Mouse (Mus musculus) embryonic facial prominence, embryonic 14.5 days (tissue): ENCODE data around the gene Efcab5. TPM values are rescaled to one million over a fixed set of nuclear protein-coding genes. Genes with fewer than 3 reads are reported as not detected.
"Not testable (repeated sequence)": the region's sequence is repeated elsewhere in the genome, so short reads cannot be mapped to it uniquely, and the experiment has no call there.

Experiments used
- ATAC-seq: fragments of 200-750 bp; cut with Nextera tagmentation; 2 replicates; pipeline ENCODE4 v1.8.0; 2017; ENCODE audit warnings: low read depth, moderate number of reproducible peaks, moderate TSS enrichment
- DNase-seq: peaks from one replicate; pipeline ENCODE4 v3.0.0-alpha.2; 2015; ENCODE audit warnings: low spot score
- H3K27ac ChIP-seq: fragments of 300-500 bp; sonication (generic); replicated peaks from 2 replicates; pipeline ENCODE4 v1.5.1; 2014; ENCODE audit warnings: low read depth, mild to moderate bottlenecking, low read length, moderate library complexity
- H3K27me3 ChIP-seq: fragments of 300-500 bp; sonication (generic); replicated peaks from 2 replicates; pipeline ENCODE4 v1.6.1; 2014; ENCODE audit warnings: low read length; ENCODE audit not compliant: control insufficient read depth, insufficient read depth
- H3K36me3 ChIP-seq: fragments of 300-500 bp; sonication (generic); 2 replicates; pipeline ENCODE4 v1.6.1; 2014; ENCODE audit warnings: low read length, mixed read lengths; ENCODE audit not compliant: control insufficient read depth, insufficient read depth
- H3K4me1 ChIP-seq: fragments of 300-500 bp; sonication (generic); 2 replicates; pipeline ENCODE4 v1.6.1; 2014; ENCODE audit warnings: antibody characterized with exemption, low read length; ENCODE audit not compliant: control insufficient read depth, insufficient read depth
- H3K4me2 ChIP-seq: fragments of 300-500 bp; sonication (generic); 2 replicates; pipeline ENCODE4 v1.6.1; 2014; ENCODE audit warnings: low read depth, mild to moderate bottlenecking, low read length, moderate library complexity, mixed read lengths
- H3K4me3 ChIP-seq: fragments of 300-500 bp; sonication (generic); 2 replicates; pipeline ENCODE4 v1.5.1; 2014; ENCODE audit warnings: low read depth, mild to moderate bottlenecking, low read length
- H3K9ac ChIP-seq: fragments of 300-500 bp; sonication (generic); 2 replicates; pipeline ENCODE4 v1.6.1; 2014; ENCODE audit warnings: low read depth, mild to moderate bottlenecking, low read length, moderate library complexity, mixed read lengths
- H3K9me3 ChIP-seq: fragments of 300-500 bp; sonication (generic); 2 replicates; pipeline ENCODE4 v1.6.1; 2016; ENCODE audit warnings: low read length; ENCODE audit not compliant: control insufficient read depth
- WGBS: fragments of 180-500 bp; shearing (Covaris S2); extraction: QIAGEN DNeasy Blood & Tissue Kit; methylation state at CpG from one replicate; pipeline ENCODE4 v1.1.7; 2014; 5-methylcytosine and 5-hydroxymethylcytosine counted together
- polyA plus RNA-seq: library from polyadenylated mRNA; unstranded; fragments of >200 nt; fragmentation: Nextera tagmentation; extraction: Ambion mirVana; gene quantifications from 2 replicates; pipeline ENCODE4 v1.2.1, GENCODE M21; 2014

Gene Efcab5
- polyA plus RNA-seq, 1 experiment from 2014 or later: 0.50 TPM

GRCm38 (mm10) chr11:77133450-77133849, 55.3 kb downstream of the Efcab5 start:
- Histone ChIP-seq H3K4me3 (no peak overlapping the region), H3K4me1 (no peaks in the 10 kb centered on the region), H3K4me2 (no peak overlapping the region), H3K9me3 (no peaks in the 10 kb centered on the region), H3K27ac (no peak overlapping the region), H3K36me3 (no peaks in the 10 kb centered on the region), H3K27me3 (no peaks in the 10 kb centered on the region), H3K9ac (no peak overlapping the region)
- WGBS: 94% methylated on average over 4 of the region's 4 CpGs
- DNase-seq: no peak
- ATAC-seq: no peak

DNA sequence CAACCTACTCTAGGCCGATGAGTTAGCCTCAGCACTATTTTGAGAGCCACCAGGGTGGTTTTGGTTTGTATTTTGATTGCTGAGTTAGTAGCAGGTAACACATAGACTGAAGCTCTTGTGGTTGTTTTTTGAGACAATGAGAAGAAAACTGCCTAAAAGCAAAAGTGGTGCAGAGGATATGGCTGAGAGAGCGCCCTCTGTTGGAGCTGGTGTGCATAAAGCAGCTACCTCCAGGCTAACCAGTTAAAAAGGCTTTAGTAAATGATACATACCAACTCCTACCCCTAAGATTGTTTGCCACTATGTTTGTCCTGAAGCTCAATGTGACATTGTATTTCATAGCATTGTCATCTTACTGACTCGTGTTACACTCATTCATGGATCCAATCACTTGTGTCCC, 56.2 kb downstream of the Efcab5 start:
- H3K4me3 ChIP-seq: no peak overlapping the region
- no peak for ATAC-seq
- no peaks in the 10 kb centered on the region for H3K4me1 ChIP-seq
- H3K27ac ChIP-seq: no peak overlapping the region
- 51% methylated on average over 3 of the region's 3 CpGs for WGBS
- no peaks in the 10 kb centered on the region for H3K36me3 ChIP-seq
- H3K4me2 ChIP-seq: no peak overlapping the region
- no peak for DNase-seq
- no peak overlapping the region for H3K9ac ChIP-seq
- H3K27me3 ChIP-seq: no peaks in the 10 kb centered on the region
- H3K9me3 ChIP-seq: no peaks in the 10 kb centered on the region

DNA sequence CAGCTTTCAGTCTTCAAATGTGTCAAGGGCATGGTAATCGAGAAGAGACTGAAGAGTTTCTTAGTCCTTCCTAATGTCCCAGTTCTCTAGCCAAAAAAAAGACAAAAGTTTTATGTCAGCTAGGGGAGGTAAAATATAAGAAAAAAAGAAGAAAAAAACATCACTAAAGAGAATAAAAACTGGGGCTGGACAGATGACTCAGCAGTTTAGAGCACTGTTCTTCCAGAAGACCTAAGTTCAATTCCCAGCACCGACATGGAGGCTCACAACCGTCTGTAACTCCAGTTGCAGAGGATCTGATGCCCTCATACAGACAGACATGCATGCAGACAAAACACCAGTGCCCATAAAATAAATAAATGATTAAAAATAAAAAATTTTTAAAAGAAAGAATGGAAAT, 60.2 kb downstream of the Efcab5 start:
- H3K4me1 ChIP-seq: no peaks in the 10 kb centered on the region
- H3K4me3 ChIP-seq: no peak overlapping the region
- no peak for DNase-seq
- no peak overlapping the region for H3K27ac ChIP-seq
- no peaks in the 10 kb centered on the region for H3K9me3 ChIP-seq
- H3K9ac ChIP-seq: no peak overlapping the region
- 83% methylated on average over 3 of the region's 3 CpGs for WGBS
- no peak overlapping the region for H3K4me2 ChIP-seq
- no peak for ATAC-seq
- no peaks in the 10 kb centered on the region for H3K27me3 ChIP-seq
- H3K36me3 ChIP-seq: no peaks in the 10 kb centered on the region

DNA sequence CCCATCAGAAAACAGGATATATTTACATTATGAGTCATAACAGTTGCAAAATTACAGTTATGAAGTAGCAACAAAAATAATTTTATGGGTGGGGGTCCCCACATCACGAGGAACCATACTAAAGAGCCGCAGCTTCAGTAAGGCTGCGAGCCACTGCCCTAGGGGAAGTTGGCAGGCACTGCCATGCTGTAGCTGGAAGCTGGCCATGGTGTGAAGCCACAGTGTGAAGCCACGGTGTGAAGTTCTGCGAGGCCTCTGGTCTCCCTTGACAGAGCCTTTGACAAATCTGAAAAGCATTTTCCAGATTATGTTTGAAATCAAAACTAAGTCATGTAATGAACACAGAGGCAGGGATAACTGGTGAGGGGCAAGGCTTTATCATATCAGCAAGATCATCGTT, 77.6 kb downstream of the Efcab5 start:
- no peaks in the 10 kb centered on the region for H3K27me3 ChIP-seq
- no peak overlapping the region for H3K4me3 ChIP-seq
- H3K36me3 ChIP-seq: no peaks in the 10 kb centered on the region
- no peak for DNase-seq
- ATAC-seq: no peak
- H3K27ac ChIP-seq: no peak overlapping the region
- WGBS: 80% methylated on average over 6 of the region's 6 CpGs
- no peak overlapping the region for H3K4me2 ChIP-seq
- H3K9me3 ChIP-seq: no peaks in the 10 kb centered on the region
- H3K9ac ChIP-seq: no peak overlapping the region
- H3K4me1 ChIP-seq: no peaks in the 10 kb centered on the region

DNA sequence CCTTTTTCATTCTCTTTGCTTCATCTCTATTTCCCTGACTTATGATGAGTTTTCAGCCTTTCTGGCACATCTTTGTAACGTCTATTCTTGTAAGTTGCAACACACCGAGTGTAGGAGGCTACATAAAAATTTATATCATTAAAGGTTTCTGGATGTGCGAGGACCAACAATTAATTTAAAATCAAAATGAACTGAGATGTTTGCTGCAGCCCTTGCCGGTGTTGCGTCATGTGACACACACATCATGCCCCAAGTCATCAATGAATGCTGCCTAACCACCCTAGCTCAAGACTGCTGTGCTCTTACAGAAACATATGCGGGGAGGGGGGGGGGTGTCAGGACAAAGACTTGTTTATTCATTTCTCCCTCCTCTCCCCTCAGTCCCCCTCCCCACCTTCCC, 80.3 kb downstream of the Efcab5 start:
- DNase-seq: no peak
- Histone ChIP-seq H3K9me3 (no peaks in the 10 kb centered on the region), H3K27me3 (no peaks in the 10 kb centered on the region), H3K27ac (no peak overlapping the region), H3K36me3 (no peaks in the 10 kb centered on the region), H3K4me2 (no peak overlapping the region), H3K9ac (no peak overlapping the region), H3K4me3 (no peak overlapping the region), H3K4me1 (no peaks in the 10 kb centered on the region)
- WGBS: 81% methylated on average over 6 of the region's 6 CpGs
- ATAC-seq: no peak

DNA sequence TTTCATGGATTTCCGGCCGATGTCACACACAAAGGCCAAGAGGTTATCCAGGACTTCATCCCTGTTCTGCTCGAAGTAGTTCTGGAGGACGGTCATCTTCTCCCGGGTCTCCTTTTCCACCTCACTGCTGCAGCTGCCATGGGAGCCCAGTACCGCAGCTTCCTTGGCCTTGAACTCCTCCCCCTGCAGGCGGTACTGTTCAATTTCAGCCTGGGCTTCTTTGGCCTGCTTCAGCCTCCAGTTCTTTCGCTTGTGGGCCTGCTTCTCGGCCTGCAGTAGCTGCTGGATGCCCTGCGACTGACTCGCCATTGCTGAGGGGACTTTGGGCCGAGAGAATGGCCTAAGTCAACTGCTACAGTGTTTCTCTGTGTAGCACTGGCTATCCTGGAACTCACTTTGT, 80.9 kb downstream of the Efcab5 start:
- DNase-seq, ATAC-seq, H3K9ac ChIP-seq, H3K4me1 ChIP-seq, H3K9me3 ChIP-seq, H3K4me3 ChIP-seq, H3K27ac ChIP-seq, H3K4me2 ChIP-seq, H3K36me3 ChIP-seq, H3K27me3 ChIP-seq: not testable (repeated sequence)
- WGBS: 77% methylated on average over 12 of the region's 12 CpGs

GRCm38 (mm10) chr11:77106961-77107360, 81.8 kb downstream of the Efcab5 start:
- DNase-seq (no peak), ATAC-seq (no peak)
- no peaks in the 10 kb centered on the region for H3K4me1 ChIP-seq
- no peaks in the 10 kb centered on the region for H3K9me3 ChIP-seq
- no peak overlapping the region for H3K4me2 ChIP-seq
- no peak overlapping the region for H3K4me3 ChIP-seq
- no peak overlapping the region for H3K27ac ChIP-seq
- 91% methylated on average over 6 of the region's 6 CpGs for WGBS
- H3K9ac ChIP-seq: no peak overlapping the region
- H3K36me3 ChIP-seq: no peaks in the 10 kb centered on the region
- no peaks in the 10 kb centered on the region for H3K27me3 ChIP-seq

GRCm38 (mm10) chr11:77100137-77100937, 88.4 kb downstream of the Efcab5 start:
- Histone ChIP-seq H3K4me1 (no peaks in the 10 kb centered on the region), H3K27me3 (no peaks in the 10 kb centered on the region), H3K27ac (no peak overlapping the region), H3K36me3 (no peaks in the 10 kb centered on the region), H3K4me2 (no peak overlapping the region), H3K9ac (no peak overlapping the region), H3K4me3 (no peak overlapping the region), H3K9me3 (no peaks in the 10 kb centered on the region)
- 14% methylated on average over 10 of the region's 10 CpGs for WGBS
- no peak for ATAC-seq
- DNase-seq: peak; percentile 42

DNA sequence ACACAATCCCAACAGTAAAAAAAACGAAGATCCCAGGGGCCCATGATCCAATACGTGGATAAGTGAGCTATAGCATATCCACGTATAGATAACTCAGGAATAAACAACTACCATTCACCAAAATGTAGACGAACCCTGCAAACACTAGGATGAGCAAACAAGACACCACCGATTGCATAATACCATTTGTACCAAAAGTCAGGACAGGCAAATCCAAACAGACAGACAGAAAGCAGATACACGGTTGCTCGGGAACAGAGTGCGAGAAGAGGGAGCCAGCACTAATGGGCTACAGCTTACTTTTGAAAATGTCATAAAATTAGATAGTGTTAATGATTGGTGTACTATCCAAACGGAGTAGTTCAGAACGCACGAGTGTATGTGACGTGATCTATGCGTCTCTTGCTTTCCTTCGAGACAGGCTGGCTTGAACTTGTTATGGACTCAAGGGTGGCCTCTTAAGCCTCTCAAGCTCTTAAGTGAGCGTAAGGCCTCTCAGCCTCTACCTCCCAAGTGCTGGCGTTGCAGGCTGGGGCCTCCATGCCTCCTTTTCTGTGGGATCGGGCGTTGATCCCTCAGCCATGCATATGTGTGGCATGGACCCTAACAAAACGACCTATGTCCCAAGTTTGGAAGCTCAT, 90.3 kb downstream of the Efcab5 start:
- DNase-seq (no peak), ATAC-seq (no peak)
- H3K4me2 ChIP-seq: no peak overlapping the region
- no peaks in the 10 kb centered on the region for H3K27me3 ChIP-seq
- H3K4me1 ChIP-seq: no peaks in the 10 kb centered on the region
- WGBS: 74% methylated on average over 19 of the region's 19 CpGs
- H3K36me3 ChIP-seq: no peaks in the 10 kb centered on the region
- H3K27ac ChIP-seq: no peak overlapping the region
- H3K9ac ChIP-seq: no peak overlapping the region
- no peaks in the 10 kb centered on the region for H3K9me3 ChIP-seq
- no peak overlapping the region for H3K4me3 ChIP-seq
